Mouse (Mus musculus) heart, postnatal 4 days (tissue): ENCODE results near the gene Kmt5a. TPM values are rescaled to one million over a fixed set of nuclear protein-coding genes. Genes with fewer than 3 reads are reported as not detected.

Experiments
- DNase-seq: peaks from one replicate; pipeline ENCODE4 v3.0.0; 2021
- total RNA-seq, 2 experiments: library from RNA; stranded (reverse); gene quantifications; 2 replicates each; pipeline ENCODE4 v1.2.3; 2021

Kmt5a gene
- total RNA-seq = 100 to 1,000 TPM; 130 to 132 TPM

- peak; percentile 96 for DNase-seq
Measured at GRCm38 (mm10) chr5:124439447-124440093, at the start of gene Kmt5a. Gene Kmt5a, plus strand, starts transcription at chr5:124439930.

- DNase-seq = no peak
Measured at GRCm38 (mm10) chr5:124392412-124392811, 47.3 kb upstream of the Kmt5a start.

- no peak for DNase-seq
Measured at GRCm38 (mm10) chr5:124393726-124394125, 46.0 kb upstream of the Kmt5a start.

- DNase-seq = no peak
Measured at GRCm38 (mm10) chr5:124410808-124411207, 28.9 kb upstream of the Kmt5a start.

GRCm38 (mm10) chr5:124412163-124412562, 27.6 kb upstream of the Kmt5a start:
- no peak for DNase-seq

GRCm38 (mm10) chr5:124418903-124419302, 20.8 kb upstream of the Kmt5a start:
- DNase-seq = no peak

GRCm38 (mm10) chr5:124421786-124422185, 17.9 kb upstream of the Kmt5a start:
- DNase-seq = no peak

GRCm38 (mm10) chr5:124424200-124424722, 15.5 kb upstream of the Kmt5a start:
- no peak for DNase-seq

GRCm38 (mm10) chr5:124424723-124425411, 14.9 kb upstream of the Kmt5a start:
- DNase-seq = no peak

- peak; percentile 95 for DNase-seq
Measured at GRCm38 (mm10) chr5:124425412-124426259, 14.1 kb upstream of the Kmt5a start, which contains the start of gene Sbno1. Gene Sbno1, minus strand, starts transcription at chr5:124426001.

- no peak for DNase-seq
Measured at GRCm38 (mm10) chr5:124426475-124427071, 13.2 kb upstream of the Kmt5a start.

- DNase-seq = peak; percentile 80
Measured at GRCm38 (mm10) chr5:124432398-124433012, 7.2 kb upstream of the Kmt5a start.

- no peak for DNase-seq
Measured at GRCm38 (mm10) chr5:124433048-124433447, 6.7 kb upstream of the Kmt5a start.

- DNase-seq = peak; percentile 51
Measured at GRCm38 (mm10) chr5:124438229-124438628, 1.5 kb upstream of the Kmt5a start.

GRCm38 (mm10) chr5:124438746-124439145, 984 bp upstream of the Kmt5a start:
- DNase-seq = no peak

GRCm38 (mm10) chr5:124440094-124440701, 468 bp downstream of the Kmt5a start:
- DNase-seq = peak; percentile 74

- DNase-seq = no peak
Measured at GRCm38 (mm10) chr5:124442628-124443027, 2.9 kb downstream of the Kmt5a start.

- DNase-seq = no peak
Measured at GRCm38 (mm10) chr5:124444208-124444607, 4.5 kb downstream of the Kmt5a start.

GRCm38 (mm10) chr5:124444661-124445561, 5.2 kb downstream of the Kmt5a start:
- peak; percentile 76 for DNase-seq

GRCm38 (mm10) chr5:124445621-124446293, 6.0 kb downstream of the Kmt5a start:
- peak; percentile 53 for DNase-seq
